Mouse (Mus musculus) kidney, embryonic 16.5 days (tissue): Measurements from ENCODE around the gene Gnb1. TPM values are rescaled to one million over a fixed set of nuclear protein-coding genes. Genes with fewer than 3 reads are reported as not detected.
A peak's percentile ranks its signal among the peaks of the same experiment; 100 is the strongest.

Experiments
- ATAC-seq: fragments of 200-750 bp; cut with Nextera tagmentation; 2 replicates; pipeline ENCODE4 v1.8.0; 2017; ENCODE audit warnings: moderate TSS enrichment; ENCODE audit not compliant: low FRiP score, low TSS enrichment
- H3K27ac ChIP-seq: fragments of 300-500 bp; sonication (generic); 2 replicates; pipeline ENCODE4 v1.5.1; 2014; ENCODE audit warnings: low read length
- H3K27me3 ChIP-seq: fragments of 300-500 bp; sonication (generic); 2 replicates; pipeline ENCODE4 v1.6.1; 2014; ENCODE audit warnings: low read length, control low read depth, mixed read lengths; ENCODE audit not compliant: insufficient read depth
- H3K36me3 ChIP-seq: fragments of 300-500 bp; sonication (generic); 2 replicates; pipeline ENCODE4 v1.6.1; 2014; ENCODE audit warnings: low read length, control low read depth, mixed read lengths; ENCODE audit not compliant: insufficient read depth
- H3K4me1 ChIP-seq: fragments of 300-500 bp; sonication (generic); 2 replicates; pipeline ENCODE4 v1.6.1; 2014; ENCODE audit warnings: low read length, control low read depth, mixed read lengths; ENCODE audit not compliant: insufficient read depth
- H3K4me2 ChIP-seq: fragments of 300-500 bp; sonication (generic); replicated peaks from 2 replicates; pipeline ENCODE4 v1.6.1; 2014; ENCODE audit warnings: low read depth, low read length
- H3K4me3 ChIP-seq: fragments of 300-500 bp; sonication (generic); 2 replicates; pipeline ENCODE4 v1.5.1; 2014; ENCODE audit warnings: mild to moderate bottlenecking, low read length
- H3K9ac ChIP-seq: fragments of 300-500 bp; sonication (generic); replicated peaks from 2 replicates; pipeline ENCODE4 v1.6.1; 2014; ENCODE audit warnings: low read length
- H3K9me3 ChIP-seq: fragments of 300-500 bp; sonication (generic); 2 replicates; pipeline ENCODE4 v1.6.1; 2016; ENCODE audit warnings: low read length, control low read depth
- WGBS: fragments of 180-500 bp; shearing (Covaris S2); extraction: QIAGEN DNeasy Blood & Tissue Kit; methylation state at CpG from one replicate; pipeline ENCODE4 v1.1.7; 2014; 5-methylcytosine and 5-hydroxymethylcytosine counted together
- polyA plus RNA-seq: library from polyadenylated mRNA; unstranded; fragments of >200 nt; fragmentation: Nextera tagmentation; extraction: Ambion mirVana; gene quantifications from 2 replicates; pipeline ENCODE4 v1.2.1, GENCODE M21; 2015

Gnb1 gene
- polyA plus RNA-seq, result 413 and 477 TPM in 2 replicates

DNA sequence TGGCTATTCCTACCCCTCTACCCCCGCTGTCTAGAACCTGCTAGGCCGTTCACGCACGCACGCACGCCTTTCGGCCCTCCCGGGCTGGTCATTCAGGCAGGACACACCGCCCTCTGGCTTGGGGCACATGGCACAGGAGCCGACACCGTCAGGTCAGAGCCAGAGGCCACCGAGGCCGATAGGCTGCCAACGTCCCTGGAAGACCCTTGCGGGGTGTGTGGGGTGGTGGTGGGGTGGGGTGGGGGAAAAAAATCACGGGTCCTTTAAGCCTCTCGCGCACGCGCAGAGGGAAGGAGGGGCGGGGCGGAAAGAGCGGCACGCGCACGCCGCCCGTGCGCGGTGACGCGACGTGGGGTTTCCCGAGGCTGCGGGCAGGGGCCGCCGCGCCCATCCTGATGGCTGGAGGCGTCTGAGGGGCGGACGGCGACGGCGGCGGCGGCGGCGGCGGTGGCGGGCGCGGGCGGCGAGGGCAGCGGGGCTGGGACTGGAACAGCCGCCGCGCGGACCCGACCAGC is at the start of gene Gnb1:
Gene Gnb1, plus strand, starts transcription at position 372 of the 515 bp plus-strand sequence.
- Histone ChIP-seq H3K4me3 (peak within 1 kb of the TSS; percentile 99), H3K36me3 (no peaks in the 10 kb centered on the region), H3K4me1 (peaks cover 54% of the 10 kb centered on the region), H3K9ac (peak within 1 kb of the TSS; percentile 100), H3K27ac (peak within 1 kb of the TSS; percentile 93), H3K4me2 (peak within 1 kb of the TSS; percentile 83), H3K27me3 (no peaks in the 10 kb centered on the region), H3K9me3 (no peaks in the 10 kb centered on the region)
- 0% methylated on average over 38 of the region's 60 CpGs for WGBS
- ATAC-seq, result peak; percentile 85

DNA sequence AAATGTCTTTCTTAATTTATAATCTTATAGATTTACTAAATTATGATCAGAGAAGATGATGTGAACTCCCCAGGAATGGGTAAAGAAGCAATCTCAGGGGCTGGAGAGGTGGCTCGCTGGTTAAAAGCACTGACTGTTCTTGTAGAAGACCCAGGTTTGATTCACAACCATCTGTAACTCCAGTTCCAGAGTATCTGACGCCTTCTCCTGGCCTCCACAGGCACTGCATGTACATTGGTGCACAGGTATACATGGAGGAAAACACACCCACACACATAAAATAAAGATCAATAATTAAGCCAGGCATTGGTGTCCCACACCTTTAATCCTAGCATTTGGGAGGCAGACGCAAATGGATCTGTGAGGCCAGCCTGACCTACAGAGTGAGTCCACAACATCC is 48.4 kb upstream of the Gnb1 start:
- Histone ChIP-seq H3K4me3 (no peak overlapping the region), H3K9ac (no peak overlapping the region)
- no peak for ATAC-seq

DNA sequence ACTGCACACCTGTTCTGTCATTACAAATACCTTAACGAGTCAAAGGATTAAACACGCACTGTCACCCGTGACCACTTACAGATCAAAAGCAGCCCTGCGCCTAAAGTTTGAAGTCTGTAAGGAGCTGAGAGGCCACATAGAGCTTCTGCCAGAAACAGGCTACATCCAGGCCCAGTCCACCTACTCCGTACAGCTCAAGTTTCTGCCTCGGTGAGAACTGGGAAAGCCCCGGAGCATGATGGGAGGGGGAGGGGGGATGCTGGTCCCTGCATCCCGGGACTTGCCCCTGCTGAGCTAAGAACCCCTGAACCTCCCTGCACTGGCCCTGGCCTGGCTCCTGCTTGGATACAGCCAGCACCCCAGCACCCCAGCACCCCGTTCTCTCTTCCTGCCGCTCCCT is 39.6 kb upstream of the Gnb1 start:
- Histone ChIP-seq H3K9me3 (no peaks in the 10 kb centered on the region; the same call in 1 of the 2 replicates), H3K9ac (no peak overlapping the region), H3K36me3 (no peaks in the 10 kb centered on the region), H3K4me1 (no peaks in the 10 kb centered on the region), H3K4me2 (no peak overlapping the region), H3K27me3 (no peaks in the 10 kb centered on the region), H3K4me3 (no peak overlapping the region), H3K27ac (no peak overlapping the region)
- ATAC-seq, result no peak
- WGBS, result 40% methylated on average over 10 of the region's 10 CpGs

More for the DNA sequence above, 48.4 kb upstream of the Gnb1 start:
- Histone ChIP-seq H3K27me3 (no peaks in the 10 kb centered on the region), H3K4me2 (no peak overlapping the region), H3K27ac (no peak overlapping the region), H3K36me3 (no peaks in the 10 kb centered on the region), H3K4me1 (no peaks in the 10 kb centered on the region), H3K9me3 (no peaks in the 10 kb centered on the region; the same call in 1 of the 2 replicates)
- 70% methylated on average over 3 of the region's 3 CpGs for WGBS

DNA sequence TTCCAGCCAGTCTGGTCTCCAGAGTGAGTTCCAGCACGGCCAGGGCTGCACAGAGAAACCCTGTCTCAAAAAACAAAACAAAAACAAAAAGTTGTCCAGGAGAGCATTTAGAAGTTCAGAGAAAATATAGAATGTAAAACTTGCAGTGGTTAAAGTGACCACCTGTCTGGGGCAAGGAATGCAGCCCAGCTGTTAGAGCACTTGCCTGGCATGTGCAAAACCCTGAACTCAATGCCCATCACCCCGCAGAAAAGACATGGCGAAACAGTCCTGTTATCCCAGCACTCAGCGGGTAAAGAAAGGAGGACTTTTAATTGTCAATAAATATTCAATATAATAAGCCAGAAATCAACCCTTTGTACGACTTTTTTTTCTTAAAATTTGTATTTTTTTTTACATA is 32.6 kb upstream of the Gnb1 start:
- peaks cover 10% of the 10 kb centered on the region; the same call in 1 of the 2 replicates for H3K4me1 ChIP-seq
- no peak overlapping the region for H3K9ac ChIP-seq
- no peak overlapping the region for H3K27ac ChIP-seq
- H3K27me3 ChIP-seq, result no peaks in the 10 kb centered on the region
- ATAC-seq, result no peak
- H3K4me3 ChIP-seq, result no peak overlapping the region
- no peak overlapping the region for H3K4me2 ChIP-seq
- 83% methylated on average over 5 of the region's 5 CpGs for WGBS
- H3K9me3 ChIP-seq, result no peaks in the 10 kb centered on the region
- H3K36me3 ChIP-seq, result no peaks in the 10 kb centered on the region

DNA sequence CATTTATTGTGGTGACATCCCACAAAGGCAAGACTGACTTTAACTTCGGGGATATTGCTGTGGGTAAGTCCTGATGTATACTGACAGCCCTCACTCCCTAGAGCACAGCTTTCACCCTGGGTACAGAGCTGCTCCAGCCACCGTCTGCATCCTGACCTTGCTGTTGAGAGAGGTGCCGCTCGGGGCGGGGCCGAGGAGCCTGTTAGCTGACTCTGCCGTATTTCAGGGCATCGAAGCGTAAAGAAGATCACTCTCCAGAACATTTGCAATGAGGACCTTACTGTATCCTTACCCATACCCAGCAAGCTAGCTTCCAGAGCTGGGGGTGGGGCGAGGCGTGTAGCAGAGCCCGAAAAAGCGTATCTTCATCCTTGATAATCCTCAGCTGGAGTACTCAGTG is 28.1 kb upstream of the Gnb1 start:
- H3K36me3 ChIP-seq, result no peaks in the 10 kb centered on the region
- peaks cover 10% of the 10 kb centered on the region; the same call in 1 of the 2 replicates for H3K4me1 ChIP-seq
- no peaks in the 10 kb centered on the region for H3K27me3 ChIP-seq
- no peaks in the 10 kb centered on the region for H3K9me3 ChIP-seq
- no peak overlapping the region for H3K4me3 ChIP-seq
- no peak for ATAC-seq
- no peak overlapping the region for H3K9ac ChIP-seq
- WGBS, result 62% methylated on average over 13 of the region's 13 CpGs
- no peak overlapping the region for H3K4me2 ChIP-seq
- H3K27ac ChIP-seq, result no peak overlapping the region

DNA sequence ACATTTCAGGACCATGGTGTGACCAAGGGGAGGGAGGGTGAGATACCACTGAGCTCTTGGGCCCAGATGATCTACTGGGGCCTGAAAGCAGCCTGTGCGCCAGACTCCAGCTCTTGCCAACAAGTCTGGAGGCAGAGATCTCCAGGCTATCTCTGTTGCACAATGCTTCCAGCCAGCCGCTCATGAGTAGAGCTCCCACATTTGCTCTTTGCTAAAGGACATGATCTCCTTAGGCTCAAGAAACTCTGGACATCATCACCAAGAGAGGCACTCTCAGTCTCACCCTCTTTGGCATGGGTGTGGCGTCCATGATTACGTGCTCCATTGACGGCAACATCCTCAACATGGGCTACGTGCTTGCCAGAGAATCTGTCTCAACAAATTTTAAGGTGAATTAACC is 27.6 kb upstream of the Gnb1 start:
- H3K9me3 ChIP-seq, result no peaks in the 10 kb centered on the region
- no peak overlapping the region for H3K4me2 ChIP-seq
- no peaks in the 10 kb centered on the region for H3K36me3 ChIP-seq
- no peaks in the 10 kb centered on the region for H3K27me3 ChIP-seq
- peaks cover 10% of the 10 kb centered on the region; the same call in 1 of the 2 replicates for H3K4me1 ChIP-seq
- no peak overlapping the region for H3K4me3 ChIP-seq
- H3K27ac ChIP-seq, result no peak overlapping the region
- no peak for ATAC-seq
- no peak overlapping the region for H3K9ac ChIP-seq
- 83% methylated on average over 6 of the region's 6 CpGs for WGBS

DNA sequence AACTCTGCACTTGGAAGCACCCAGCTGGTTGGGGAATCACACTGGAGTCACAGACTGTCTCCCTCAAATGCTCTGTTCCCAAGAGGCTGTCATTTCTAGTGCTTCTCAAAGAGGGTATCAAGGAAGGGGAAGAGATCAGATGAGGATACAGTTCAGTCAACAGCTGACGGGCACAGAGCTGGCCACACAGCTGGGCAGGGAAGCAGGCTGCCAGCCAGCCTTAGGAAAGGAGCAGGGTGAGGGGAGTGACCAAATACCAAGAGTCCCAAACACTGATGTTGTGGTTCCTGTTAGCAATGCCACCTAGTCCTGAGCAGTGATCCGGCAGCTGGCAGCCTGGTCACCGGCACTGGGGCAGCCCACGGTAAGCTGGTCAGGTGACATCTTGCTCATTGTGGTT is 27.1 kb upstream of the Gnb1 start:
- H3K36me3 ChIP-seq, result no peaks in the 10 kb centered on the region
- H3K9ac ChIP-seq, result no peak overlapping the region
- WGBS, result 85% methylated on average over 4 of the region's 4 CpGs
- ATAC-seq, result no peak
- H3K9me3 ChIP-seq, result no peaks in the 10 kb centered on the region
- peaks cover 10% of the 10 kb centered on the region; the same call in 1 of the 2 replicates for H3K4me1 ChIP-seq
- no peak overlapping the region for H3K4me3 ChIP-seq
- H3K27ac ChIP-seq, result no peak overlapping the region
- no peaks in the 10 kb centered on the region for H3K27me3 ChIP-seq
- H3K4me2 ChIP-seq, result no peak overlapping the region

DNA sequence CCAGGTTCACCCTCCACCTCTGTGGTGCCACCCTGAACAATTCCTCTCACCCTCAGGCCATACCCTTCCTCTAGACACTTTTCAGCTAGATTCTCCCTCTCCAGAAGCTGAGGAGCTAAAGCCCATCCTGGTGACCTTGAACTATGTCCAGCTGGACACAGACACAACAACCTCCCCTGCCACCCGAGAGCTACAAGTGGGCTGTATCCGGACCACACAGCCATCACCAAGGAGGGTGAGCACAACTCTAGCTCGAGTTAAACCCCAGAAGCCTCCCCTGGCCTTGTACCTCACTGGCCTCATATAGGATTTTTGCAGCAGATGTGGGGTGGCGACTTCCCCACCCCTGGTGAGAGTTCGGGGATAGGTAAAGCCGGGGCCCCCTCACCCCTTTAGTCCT is 25.6 kb upstream of the Gnb1 start:
- no peaks in the 10 kb centered on the region for H3K9me3 ChIP-seq
- WGBS, result 66% methylated on average over 6 of the region's 6 CpGs
- H3K9ac ChIP-seq, result no peak overlapping the region
- no peaks in the 10 kb centered on the region for H3K27me3 ChIP-seq
- no peak overlapping the region for H3K27ac ChIP-seq
- H3K4me2 ChIP-seq, result no peak overlapping the region
- H3K36me3 ChIP-seq, result no peaks in the 10 kb centered on the region
- H3K4me3 ChIP-seq, result no peak overlapping the region
- no peak for ATAC-seq
- H3K4me1 ChIP-seq, result peaks cover 5% of the 10 kb centered on the region; the same call in 1 of the 2 replicates

DNA sequence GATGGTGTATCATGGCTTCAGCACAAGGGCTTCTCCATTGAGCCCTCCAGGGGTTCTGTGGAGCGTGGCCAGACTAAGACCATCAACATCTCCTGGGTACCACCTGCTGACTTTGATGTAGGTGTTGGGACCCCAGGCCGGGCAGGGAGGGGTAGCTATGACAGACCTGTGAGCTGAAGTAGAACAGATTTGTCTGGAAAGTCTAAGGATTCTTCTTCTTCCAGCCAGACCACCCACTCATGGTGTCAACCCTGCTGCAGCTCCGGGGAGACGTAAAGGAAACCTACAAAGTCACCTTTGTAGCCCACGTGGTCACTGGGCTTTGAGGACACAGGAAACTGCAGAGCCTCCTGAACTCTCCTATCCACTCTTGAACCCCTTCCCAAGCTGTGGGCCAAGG is 25.1 kb upstream of the Gnb1 start:
- 76% methylated on average over 5 of the region's 5 CpGs for WGBS
- Histone ChIP-seq H3K4me2 (no peak overlapping the region), H3K36me3 (no peaks in the 10 kb centered on the region), H3K4me1 (peaks cover 5% of the 10 kb centered on the region; the same call in 1 of the 2 replicates), H3K9ac (no peak overlapping the region), H3K4me3 (no peak overlapping the region), H3K27me3 (no peaks in the 10 kb centered on the region), H3K9me3 (no peaks in the 10 kb centered on the region), H3K27ac (no peak overlapping the region)
- ATAC-seq, result no peak

DNA sequence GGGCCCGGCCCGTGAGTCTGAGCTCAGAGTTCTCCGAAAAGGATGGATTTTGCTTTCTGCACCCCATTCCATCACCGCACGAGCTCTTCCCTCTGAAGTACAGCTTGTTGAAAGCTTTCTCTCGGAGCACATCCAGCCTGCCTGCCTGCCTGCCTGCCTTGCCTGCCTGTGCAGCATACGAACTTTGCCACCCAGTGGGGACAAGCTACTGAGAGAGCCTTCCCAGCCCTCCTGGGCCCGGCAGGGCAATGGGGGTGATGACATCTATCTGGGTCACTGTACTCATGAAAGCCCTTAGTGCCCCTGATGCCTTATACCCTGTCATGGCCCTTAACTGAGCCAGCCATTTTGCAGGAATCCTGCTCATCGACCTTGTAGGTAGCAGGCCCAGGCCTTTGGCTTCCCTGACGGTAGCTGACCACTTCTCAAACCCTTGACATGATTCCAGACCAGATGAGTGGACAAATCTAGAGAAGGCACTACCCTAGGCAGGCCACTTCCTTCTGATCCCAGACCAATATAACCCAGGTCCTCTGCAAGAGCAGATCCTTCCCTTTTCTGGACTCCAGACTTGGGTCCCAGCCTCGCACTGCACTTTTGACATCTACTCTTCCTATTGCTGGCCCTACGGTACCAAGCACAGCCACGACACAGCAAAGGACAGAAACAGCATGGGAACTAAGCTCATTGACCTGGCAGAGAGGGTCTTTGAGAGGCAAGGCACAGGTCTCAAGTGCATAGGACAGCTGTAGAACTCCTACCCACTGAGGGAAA is 23.7 kb upstream of the Gnb1 start:
- H3K4me3 ChIP-seq, result no peak overlapping the region
- WGBS, result 86% methylated on average over 13 of the region's 13 CpGs
- no peaks in the 10 kb centered on the region for H3K36me3 ChIP-seq
- H3K4me2 ChIP-seq, result no peak overlapping the region
- H3K9ac ChIP-seq, result no peak overlapping the region
- H3K9me3 ChIP-seq, result no peaks in the 10 kb centered on the region
- peaks cover 5% of the 10 kb centered on the region; the same call in 1 of the 2 replicates for H3K4me1 ChIP-seq
- no peak overlapping the region for H3K27ac ChIP-seq
- no peaks in the 10 kb centered on the region for H3K27me3 ChIP-seq
- ATAC-seq, result no peak
